In genomic region chr16:13668402-13669108, GRCm38 (mm10) we compare ENCODE assay signal across 8 mouse cellular contexts. TPM values are rescaled to one million over a fixed set of nuclear protein-coding genes. Genes with fewer than 3 reads are reported as not detected.
DNase-seq lines count a peak whose midpoint lies in the region; ATAC-seq and TF ChIP-seq lines count a peak whose summit lies in the region.

No protein-coding gene starts in this region.

- DNase-seq in heart, adult 2 months: peak in 1 of 2 experiments; percentile 20
- no peak for DNase-seq in heart, adult 18-20 months
- no peak for DNase-seq in frontal cortex, adult 2 months (ENCODE audit: extremely low spot score in 1 of 2, low spot score in 1 of 2)
- no peak for DNase-seq in adrenal gland, postnatal 36 days

- H3K36me3 ChIP-seq in heart, adult 2 months (ENCODE audit: control insufficient read depth, insufficient read depth, low read length): peaks cover 5% of the 10 kb centered on the region; the same call in 1 of the 2 replicates
- H3K36me3 ChIP-seq in E14TG2a.4 (ENCODE audit: insufficient read depth, low read length): peaks cover 33% of the 10 kb centered on the region
- peaks cover 8% of the 10 kb centered on the region for H3K36me3 ChIP-seq in embryonic facial prominence, embryonic 12.5 days
- peaks cover 19% of the 10 kb centered on the region for H3K36me3 ChIP-seq in intestine, postnatal 0 days (ENCODE audit: control insufficient read depth, insufficient read depth)
- H3K36me3 ChIP-seq in neural tube, embryonic 13.5 days: peaks cover 14% of the 10 kb centered on the region

- H3K27ac ChIP-seq in heart, adult 2 months: peak overlapping the region; percentile 85
- H3K27ac ChIP-seq in embryonic facial prominence, embryonic 12.5 days: peak overlapping the region; percentile 47; the same call in 1 of the 2 replicates
- H3K27ac ChIP-seq in intestine, postnatal 0 days (ENCODE audit: low read depth, low read length): 0 out of 2 replicates have a peak overlapping the region, but pooled peaks have one; percentile 46
- H3K27ac ChIP-seq in neural tube, embryonic 13.5 days (replicated peaks): peak overlapping the region; percentile 78

- intact Hi-C loops in heart, adult 2 months (cut with DNase I): no loop called here

- no peaks in the 10 kb centered on the region; the same call in 1 of the 2 replicates for H3K79me2 ChIP-seq in heart, adult 2 months (replicated peaks; ENCODE audit: control insufficient read depth, insufficient read depth, low read length)

- peak overlapping the region; percentile 65 for H3K4me3 ChIP-seq in heart, adult 2 months
- peak overlapping the region; percentile 93 for H3K4me3 ChIP-seq in E14TG2a.4 (replicated peaks; ENCODE audit: low read length)
- H3K4me3 ChIP-seq in embryonic facial prominence, embryonic 12.5 days: peak overlapping the region; percentile 54
- H3K4me3 ChIP-seq in intestine, postnatal 0 days (ENCODE audit: low read depth, low read length): peak overlapping the region; percentile 72
- peak overlapping the region; percentile 60 for H3K4me3 ChIP-seq in neural tube, embryonic 13.5 days

- no peak for ATAC-seq in embryonic facial prominence, embryonic 12.5 days (ENCODE audit: insufficient number of reproducible peaks, insufficient read depth, low FRiP score, low TSS enrichment)
- no peak for ATAC-seq in intestine, postnatal 0 days
- no peak for ATAC-seq in neural tube, embryonic 13.5 days (ENCODE audit: low read depth)

- no peak for TF ChIP-seq EP300 in heart, adult 2 months (IDR thresholded peaks at IDR 0.05; ENCODE audit: insufficient read depth, low read depth, low read length)

- peaks cover 11% of the 10 kb centered on the region for H3K4me1 ChIP-seq in heart, adult 2 months (ENCODE audit: control insufficient read depth, insufficient read depth, low read length)
- peaks cover 44% of the 10 kb centered on the region for H3K4me1 ChIP-seq in E14TG2a.4 (replicated peaks; ENCODE audit: low read depth, low read length)
- H3K4me1 ChIP-seq in embryonic facial prominence, embryonic 12.5 days: peaks cover 16% of the 10 kb centered on the region
- H3K4me1 ChIP-seq in intestine, postnatal 0 days (replicated peaks; ENCODE audit: control insufficient read depth, insufficient read depth, low read length): no peaks in the 10 kb centered on the region
- peaks cover 32% of the 10 kb centered on the region for H3K4me1 ChIP-seq in neural tube, embryonic 13.5 days (replicated peaks)

- no peak overlapping the region for H3K9ac ChIP-seq in heart, adult 2 months (ENCODE audit: low read depth, low read length)
- H3K9ac ChIP-seq in embryonic facial prominence, embryonic 12.5 days: peak overlapping the region; percentile 59
- no peak overlapping the region for H3K9ac ChIP-seq in intestine, postnatal 0 days (ENCODE audit: low read depth, low read length)
- H3K9ac ChIP-seq in neural tube, embryonic 13.5 days: peak overlapping the region; percentile 78

- no peaks in the 10 kb centered on the region for H3K27me3 ChIP-seq in heart, adult 2 months (ENCODE audit: control insufficient read depth, insufficient read depth, low read length)
- no peaks in the 10 kb centered on the region for H3K27me3 ChIP-seq in E14TG2a.4 (ENCODE audit: insufficient read depth, low read length)
- no peaks in the 10 kb centered on the region for H3K27me3 ChIP-seq in embryonic facial prominence, embryonic 12.5 days
- H3K27me3 ChIP-seq in intestine, postnatal 0 days (replicated peaks; ENCODE audit: control insufficient read depth, insufficient read depth, low read length): no peaks in the 10 kb centered on the region
- no peaks in the 10 kb centered on the region for H3K27me3 ChIP-seq in neural tube, embryonic 13.5 days

- H3K4me2 ChIP-seq in embryonic facial prominence, embryonic 12.5 days (replicated peaks): peak overlapping the region; percentile 73
- H3K4me2 ChIP-seq in intestine, postnatal 0 days (replicated peaks; ENCODE audit: low read depth): peak overlapping the region; percentile 88
- peak overlapping the region; percentile 86 for H3K4me2 ChIP-seq in neural tube, embryonic 13.5 days

- TF ChIP-seq CTCF in heart, adult 2 months (IDR thresholded peaks at IDR 0.05): no peak
- TF ChIP-seq CTCF in E14TG2a.4 (conservative IDR thresholded peaks at IDR 0.05; ENCODE audit: low read length): no peak
- no peak for TF ChIP-seq CTCF in intestine, postnatal 0 days (IDR thresholded peaks at IDR 0.05; ENCODE audit: low read depth)

- no peak for TF ChIP-seq POLR2A in heart, adult 2 months (IDR thresholded peaks at IDR 0.05; ENCODE audit: insufficient read depth, low read depth, low read length)

- 71% methylated on average over 10 of the region's 10 CpGs for WGBS in heart, adult 2 months
- 81% methylated on average over 10 of the region's 10 CpGs for WGBS in embryonic facial prominence, embryonic 12.5 days
- 78% methylated on average over 10 of the region's 10 CpGs for WGBS in intestine, postnatal 0 days
- 79% methylated on average over 10 of the region's 10 CpGs for whole genome bisulfite sequencing in neural tube, embryonic 13.5 days

- no peaks in the 10 kb centered on the region for H3K9me3 ChIP-seq in E14TG2a.4 (ENCODE audit: low read length)
- H3K9me3 ChIP-seq in embryonic facial prominence, embryonic 12.5 days: no peaks in the 10 kb centered on the region
- H3K9me3 ChIP-seq in intestine, postnatal 0 days (ENCODE audit: control insufficient read depth): no peaks in the 10 kb centered on the region
- no peaks in the 10 kb centered on the region for H3K9me3 ChIP-seq in neural tube, embryonic 13.5 days

RNA-seq across cellular contexts. Expression of gene Parn, which starts 0.6 kb away (rescaled TPM):
- 1 to 10 TPM; 8.9 to 9.1 TPM for total RNA-seq in heart, adult 2 months (2021)
- 7.3 and 13.1 TPM in 2 replicates for polyA plus RNA-seq in heart, adult 2 months (2012; rRNA removed)
- 10 to 100 TPM in 1 of 2 experiments, 1 to 10 TPM in 1; 9.0 to 10.1 TPM for total RNA-seq in heart, adult 18-20 months (2021)
- polyA plus RNA-seq in embryonic facial prominence, embryonic 12.5 days (2016; fragmentation: Nextera tagmentation; extraction: Ambion mirVana): 39.1 and 40.9 TPM in 2 replicates
- 15.4 and 17.4 TPM in 2 replicates for polyA plus RNA-seq in intestine, postnatal 0 days (2015; fragmentation: Nextera tagmentation; extraction: Ambion mirVana)
- polyA plus RNA-seq in neural tube, embryonic 13.5 days (2015; fragmentation: Nextera tagmentation; extraction: Ambion mirVana): 34.0 and 34.4 TPM in 2 replicates
- 26.8 and 27.0 TPM in 2 replicates for polyA plus RNA-seq in frontal cortex, adult 2 months (2012; rRNA removed)
- 10 to 100 TPM; 27.1 to 44.2 TPM for total RNA-seq in adrenal gland, postnatal 36 days (2021)

RNA-seq across cellular contexts. Expression of gene Bfar, which starts 3.1 kb away (rescaled TPM):
- 10 to 100 TPM; 41.8 to 51.6 TPM for total RNA-seq in heart, adult 2 months (2021)
- polyA plus RNA-seq in heart, adult 2 months (2012; rRNA removed): 35.2 and 51.5 TPM in 2 replicates
- total RNA-seq in heart, adult 18-20 months (2021): 10 to 100 TPM; 46.5 to 47.0 TPM
- 44.5 and 48.3 TPM in 2 replicates for polyA plus RNA-seq in embryonic facial prominence, embryonic 12.5 days (2016; fragmentation: Nextera tagmentation; extraction: Ambion mirVana)
- polyA plus RNA-seq in intestine, postnatal 0 days (2015; fragmentation: Nextera tagmentation; extraction: Ambion mirVana): 19.4 and 21.1 TPM in 2 replicates
- polyA plus RNA-seq in neural tube, embryonic 13.5 days (2015; fragmentation: Nextera tagmentation; extraction: Ambion mirVana): 49.4 and 54.3 TPM in 2 replicates
- polyA plus RNA-seq in frontal cortex, adult 2 months (2012; rRNA removed): 38.1 and 44.1 TPM in 2 replicates
- 10 to 100 TPM; 43.9 to 52.1 TPM for total RNA-seq in adrenal gland, postnatal 36 days (2021)

RNA-seq across cellular contexts. Expression of gene 3110001I22Rik, which starts 3.2 kb away (rescaled TPM):
- 1 to 10 TPM; 2.6 to 2.7 TPM for total RNA-seq in heart, adult 2 months (2021)
- polyA plus RNA-seq in heart, adult 2 months (2012; rRNA removed): 1.1 and 1.2 TPM in 2 replicates
- total RNA-seq in heart, adult 18-20 months (2021): 1 to 10 TPM; 2.5 to 3.8 TPM
- polyA plus RNA-seq in embryonic facial prominence, embryonic 12.5 days (2016; fragmentation: Nextera tagmentation; extraction: Ambion mirVana): 6.9 and 8.0 TPM in 2 replicates
- 2.5 and 2.7 TPM in 2 replicates for polyA plus RNA-seq in intestine, postnatal 0 days (2015; fragmentation: Nextera tagmentation; extraction: Ambion mirVana)
- 9.1 and 10.0 TPM in 2 replicates for polyA plus RNA-seq in neural tube, embryonic 13.5 days (2015; fragmentation: Nextera tagmentation; extraction: Ambion mirVana)
- polyA plus RNA-seq in frontal cortex, adult 2 months (2012; rRNA removed): 2.0 and 2.3 TPM in 2 replicates
- 1 to 10 TPM; 4.1 to 6.4 TPM for total RNA-seq in adrenal gland, postnatal 36 days (2021)

Comparison
In these comparisons a context has a peak if more than half of its experiments do, and no peak if none do; other contexts are left out.
1. H3K9ac ChIP-seq: peak in embryonic facial prominence, embryonic 12.5 days (single experiment) and neural tube, embryonic 13.5 days (single experiment); none in heart, adult 2 months (single experiment) and intestine, postnatal 0 days (single experiment).
2. Peak in every context shown above with its lines, with median percentiles within 50 percentile points of each other: H3K27ac ChIP-seq, H3K4me3 ChIP-seq and H3K4me2 ChIP-seq.